Mouse (Mus musculus) midbrain, embryonic 13.5 days (tissue): Measurements from ENCODE around the gene Wnt4. TPM values are rescaled to one million over a fixed set of nuclear protein-coding genes. Genes with fewer than 3 reads are reported as not detected.

ENCODE experiments used
- polyA plus RNA-seq: library from polyadenylated mRNA; unstranded; fragments of >200 nt; fragmentation: Nextera tagmentation; extraction: Ambion mirVana; gene quantifications from 2 replicates; pipeline ENCODE4 v1.2.1, GENCODE M21; 2015

The Wnt4 gene
- polyA plus RNA-seq, 1 experiment from 2014 or later, result 1.4 TPM

Other genes with a start within 250 kb of the Wnt4 start
- gene Zbtb40, start 228.7 kb upstream of the Wnt4 start, polyA plus RNA-seq, result 4.2 and 5.3 TPM in 2 replicates
- gene Cdc42, start 80.2 kb downstream of the Wnt4 start, polyA plus RNA-seq, result 749 and 804 TPM in 2 replicates
- gene Cela3a, start 132.3 kb downstream of the Wnt4 start, polyA plus RNA-seq, result not detected in 2 replicates
- not detected in 2 replicates for gene Cela3b, start 153.1 kb downstream of the Wnt4 start, polyA plus RNA-seq
- gene 1700013G24Rik, start 175.8 kb downstream of the Wnt4 start, polyA plus RNA-seq, result not detected in 2 replicates
- gene Hspg2, start 191.3 kb downstream of the Wnt4 start, polyA plus RNA-seq, result 4.2 and 5.0 TPM in 2 replicates